Mouse (Mus musculus) stomach, postnatal 0 days (tissue): ENCODE results near the gene Manf.

Experiments used
- CTCF ChIP-seq: IDR thresholded peaks from 2 replicates; pipeline ENCODE4 v1.5.1; 2016; ENCODE audit warnings: antibody characterized with exemption, low read depth, mild to moderate bottlenecking, moderate library complexity
- EP300 ChIP-seq: optimal IDR thresholded peaks from 2 replicates; pipeline ENCODE3; 2016; ENCODE audit warnings: antibody characterized with exemption

- no peak for TF ChIP-seq EP300
- TF ChIP-seq CTCF = no peak
Observed at GRCm38 (mm10) chr9:106858036-106858435, 33.7 kb downstream of the Manf start.
